Mouse (Mus musculus): ENCODE data around the gene Notch4. TPM values are rescaled to one million over a fixed set of nuclear protein-coding genes. Genes with fewer than 3 reads are reported as not detected.
"Not testable (repeated sequence)": the region's sequence is repeated elsewhere in the genome, so short reads cannot be mapped to it uniquely, and the experiment has no call there.

Notch4 gene
- total RNA-seq (2021) = 10 to 100 TPM in 1 of 2 experiments, 1 to 10 TPM in 1; 9.5 to 11.2 TPM

DNA sequence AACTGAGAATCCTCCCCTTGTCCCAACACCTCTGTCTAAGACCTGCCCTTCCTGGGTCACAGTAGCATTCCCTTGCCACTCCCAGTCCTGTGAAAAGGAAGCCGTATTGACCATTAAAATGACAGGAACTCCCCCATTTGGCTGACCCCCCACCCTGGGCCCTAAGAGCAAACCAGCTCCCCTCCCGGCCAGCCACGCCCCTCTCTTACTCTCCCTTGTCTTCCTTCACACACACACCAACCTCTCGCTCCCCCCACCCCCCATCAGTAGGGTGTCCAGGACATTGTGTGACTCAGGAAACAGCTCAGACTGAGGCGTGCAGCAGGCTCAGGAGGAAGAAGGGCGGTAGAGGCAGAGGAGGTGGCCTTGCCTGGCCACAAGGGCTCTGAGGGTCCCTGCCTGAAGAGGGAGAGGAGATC is at the start of gene Notch4:
Notch4 (plus strand) TSS at position 266 of the 419 bp plus-strand sequence.
- DNase-seq (ENCODE audit: extremely low spot score in 1 of 2, low spot score in 1 of 2) = no peak

GRCm38 (mm10) chr17:34516514-34516913 is 47.6 kb upstream of the Notch4 start:
- no peak for DNase-seq (ENCODE audit: extremely low spot score in 1 of 2, low spot score in 1 of 2)

- DNase-seq (ENCODE audit: extremely low spot score in 1 of 2, low spot score in 1 of 2) = no peak
Measured at GRCm38 (mm10) chr17:34517252-34517651, 46.8 kb upstream of the Notch4 start, which contains the start of gene Btnl6. Gene Btnl6 (minus strand): TSS chr17:34517352.

- no peak for DNase-seq (ENCODE audit: extremely low spot score in 1 of 2, low spot score in 1 of 2)
Measured at GRCm38 (mm10) chr17:34517795-34518194, 46.3 kb upstream of the Notch4 start.

DNA sequence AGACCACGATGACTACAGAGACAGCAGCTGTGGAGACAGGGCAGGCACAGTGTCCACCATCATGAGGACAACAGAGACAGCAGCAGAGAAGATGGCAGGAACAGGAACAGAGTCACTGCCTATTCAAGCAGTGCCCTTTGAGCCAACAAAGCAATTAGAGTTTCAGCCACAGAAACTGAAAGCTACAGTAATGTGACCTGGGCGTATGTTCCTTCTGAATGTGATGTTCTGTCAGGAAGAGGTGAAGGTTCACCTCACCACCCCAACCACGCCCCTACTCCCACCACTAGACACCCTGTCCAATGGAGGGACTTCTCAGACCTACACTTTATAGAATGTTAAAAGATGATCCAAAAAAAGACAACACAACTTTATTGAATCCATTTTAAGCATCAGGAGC is 45.5 kb upstream of the Notch4 start:
- DNase-seq (ENCODE audit: extremely low spot score in 1 of 2, low spot score in 1 of 2) = not testable (repeated sequence)

GRCm38 (mm10) chr17:34519001-34519400 is 45.1 kb upstream of the Notch4 start:
- no peak for DNase-seq (ENCODE audit: extremely low spot score in 1 of 2, low spot score in 1 of 2)

DNA sequence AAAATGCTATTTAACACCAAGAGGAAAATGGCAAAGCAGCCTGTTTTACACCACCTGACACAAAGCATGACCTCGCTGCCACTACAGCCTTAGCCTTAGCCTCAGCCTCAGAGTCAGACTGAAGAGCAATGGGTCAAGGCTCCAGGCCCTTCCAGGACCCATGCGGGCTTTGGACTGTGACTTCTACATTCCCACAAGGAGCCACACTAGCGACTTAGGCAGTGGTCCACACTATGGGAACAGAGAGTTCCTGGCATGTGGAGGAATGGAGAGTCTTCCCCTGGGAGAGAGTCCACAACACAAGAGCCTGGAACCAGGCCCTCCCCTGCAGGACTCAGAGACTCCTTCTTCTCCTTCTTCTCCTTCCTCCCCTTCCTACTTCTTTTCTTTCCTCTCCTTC is 31.4 kb upstream of the Notch4 start:
- DNase-seq (ENCODE audit: extremely low spot score in 1 of 2, low spot score in 1 of 2) = no peak

DNA sequence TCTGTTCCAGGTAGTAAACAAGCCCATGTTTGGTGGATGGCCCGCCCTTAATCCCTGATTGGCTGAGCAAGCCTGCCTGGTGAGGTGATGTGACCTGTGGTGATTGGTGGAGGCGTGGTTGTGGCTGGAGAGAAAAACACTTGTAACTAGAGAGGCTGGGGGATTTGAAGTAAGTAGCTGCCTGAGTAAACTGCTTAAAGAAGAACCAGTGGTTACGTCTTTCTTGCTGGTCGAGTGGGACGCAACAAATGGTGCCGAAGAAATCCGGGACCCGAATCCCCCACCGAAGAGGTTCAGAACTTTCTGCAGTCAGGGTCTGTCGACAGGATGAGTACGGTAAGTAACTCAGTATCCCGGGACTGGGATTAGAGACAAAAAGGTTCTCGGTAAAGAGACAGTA is 20.5 kb upstream of the Notch4 start:
- DNase-seq (ENCODE audit: extremely low spot score in 1 of 2, low spot score in 1 of 2) = not testable (repeated sequence)

GRCm38 (mm10) chr17:34546797-34547196 is 17.3 kb upstream of the Notch4 start:
- DNase-seq (ENCODE audit: extremely low spot score in 1 of 2, low spot score in 1 of 2) = no peak

DNA sequence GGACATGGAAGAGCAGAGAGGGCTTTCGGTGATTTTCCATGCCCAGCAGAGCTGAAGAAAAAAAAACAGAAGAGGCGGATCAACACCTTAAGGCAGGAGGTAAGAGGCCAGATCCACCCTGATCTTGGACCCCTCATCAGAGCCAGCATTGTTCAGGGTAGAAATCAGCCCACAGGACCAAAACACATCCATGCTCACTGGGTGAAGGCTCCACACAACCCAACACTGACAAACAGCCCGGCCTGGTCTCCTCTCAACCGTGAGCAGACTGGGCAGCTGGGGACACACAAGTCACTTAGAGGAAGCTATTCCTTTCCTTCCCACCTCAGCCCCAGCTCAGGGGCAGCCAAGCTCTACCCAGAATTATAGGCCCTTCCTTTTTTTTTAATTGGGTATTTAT is 16.5 kb upstream of the Notch4 start:
- DNase-seq (ENCODE audit: extremely low spot score in 1 of 2, low spot score in 1 of 2) = no peak

- no peak for DNase-seq (ENCODE audit: extremely low spot score in 1 of 2, low spot score in 1 of 2)
Measured at GRCm38 (mm10) chr17:34549156-34549555, 14.9 kb upstream of the Notch4 start.

DNA sequence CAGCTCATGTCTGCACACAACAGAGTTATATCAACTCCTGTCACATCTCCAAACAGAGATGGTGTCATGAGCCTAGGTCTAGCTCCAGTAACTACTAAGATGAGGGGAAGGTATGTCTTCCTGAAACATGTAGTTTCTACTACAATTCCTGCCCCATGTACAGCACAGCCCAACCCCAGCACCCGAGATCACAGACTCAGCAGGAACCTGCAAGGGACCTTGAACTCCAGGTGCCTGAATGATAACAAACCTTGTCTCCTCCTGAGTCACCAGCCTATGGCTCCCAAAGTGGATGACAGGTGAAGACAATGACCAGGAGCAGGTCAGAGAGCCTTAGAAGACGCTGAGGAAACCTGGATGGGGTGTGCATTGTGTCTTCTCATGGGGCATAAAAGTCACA is 14.2 kb upstream of the Notch4 start:
- no peak for DNase-seq (ENCODE audit: extremely low spot score in 1 of 2, low spot score in 1 of 2)

DNA sequence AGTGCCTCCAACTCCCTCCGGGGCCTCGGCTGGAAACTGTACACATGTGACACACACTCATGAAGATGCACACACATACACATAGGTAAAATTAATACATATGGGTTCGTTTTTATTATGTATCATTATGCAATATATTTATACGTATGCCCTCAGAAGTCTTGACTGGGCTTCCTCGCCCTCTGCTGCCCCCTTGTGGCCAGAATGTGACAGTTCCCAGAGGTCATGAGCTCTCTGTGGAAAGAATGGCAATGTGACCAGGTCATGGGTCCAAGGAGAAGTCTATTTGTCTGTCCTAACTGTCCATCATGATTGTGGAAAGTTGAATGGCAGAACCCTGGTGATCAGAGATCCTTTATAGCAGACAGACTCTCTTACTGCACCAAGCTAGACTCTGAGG is 8.6 kb upstream of the Notch4 start:
- DNase-seq (ENCODE audit: extremely low spot score in 1 of 2, low spot score in 1 of 2) = peak; percentile 62 to 89

GRCm38 (mm10) chr17:34556406-34556805 is 7.7 kb upstream of the Notch4 start:
- no peak for DNase-seq (ENCODE audit: extremely low spot score in 1 of 2, low spot score in 1 of 2)

GRCm38 (mm10) chr17:34557411-34557810 is 6.7 kb upstream of the Notch4 start:
- no peak for DNase-seq (ENCODE audit: extremely low spot score in 1 of 2, low spot score in 1 of 2)

- no peak for DNase-seq (ENCODE audit: extremely low spot score in 1 of 2, low spot score in 1 of 2)
Measured at GRCm38 (mm10) chr17:34559116-34559515, 5.0 kb upstream of the Notch4 start.

DNA sequence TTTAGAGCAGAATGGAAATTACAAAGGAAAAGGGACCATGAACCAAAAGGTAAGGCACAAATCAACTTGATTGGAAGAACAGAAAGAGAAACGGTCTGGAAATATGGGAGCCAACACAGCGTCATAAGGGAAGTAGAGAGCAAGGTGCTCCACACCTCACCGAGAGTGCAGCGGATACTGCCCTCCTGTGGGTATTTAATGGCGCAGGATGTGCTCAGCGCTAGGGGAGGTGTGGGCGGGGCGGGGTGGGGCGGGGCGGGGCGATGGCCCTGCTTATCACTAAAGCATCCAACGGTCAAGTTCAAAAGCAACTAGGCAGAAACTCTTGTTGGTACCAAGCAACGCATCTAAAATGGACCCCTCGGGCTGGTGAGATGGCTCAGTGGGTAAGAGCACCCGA is 4.2 kb upstream of the Notch4 start:
- DNase-seq (ENCODE audit: extremely low spot score in 1 of 2, low spot score in 1 of 2) = no peak

- DNase-seq (ENCODE audit: extremely low spot score in 1 of 2, low spot score in 1 of 2) = no peak
Measured at GRCm38 (mm10) chr17:34560438-34560837, 3.6 kb upstream of the Notch4 start.

- DNase-seq (ENCODE audit: extremely low spot score in 1 of 2, low spot score in 1 of 2) = no peak
Measured at GRCm38 (mm10) chr17:34561200-34561599, 2.9 kb upstream of the Notch4 start.

DNA sequence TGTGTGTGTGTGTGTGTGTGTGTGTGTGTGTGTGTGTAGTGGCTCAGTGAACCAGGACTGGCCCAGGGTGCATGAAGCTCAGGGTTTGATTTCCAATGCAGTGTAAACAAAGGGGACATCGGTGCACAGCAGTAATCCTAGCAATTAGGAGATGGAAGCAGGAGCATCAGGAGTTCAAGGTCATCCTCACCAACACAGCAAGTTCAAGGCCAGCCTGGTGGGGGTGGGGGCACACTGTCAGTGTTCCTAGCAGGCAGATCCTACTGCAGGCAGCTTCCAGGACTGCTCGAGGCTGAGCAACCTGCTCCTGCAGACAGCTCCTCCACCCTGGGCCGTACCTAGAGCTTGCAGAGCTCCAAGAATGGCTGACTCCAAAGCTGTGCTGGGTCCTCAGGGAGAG is 1.5 kb upstream of the Notch4 start:
- DNase-seq (ENCODE audit: extremely low spot score in 1 of 2, low spot score in 1 of 2) = no peak

DNA sequence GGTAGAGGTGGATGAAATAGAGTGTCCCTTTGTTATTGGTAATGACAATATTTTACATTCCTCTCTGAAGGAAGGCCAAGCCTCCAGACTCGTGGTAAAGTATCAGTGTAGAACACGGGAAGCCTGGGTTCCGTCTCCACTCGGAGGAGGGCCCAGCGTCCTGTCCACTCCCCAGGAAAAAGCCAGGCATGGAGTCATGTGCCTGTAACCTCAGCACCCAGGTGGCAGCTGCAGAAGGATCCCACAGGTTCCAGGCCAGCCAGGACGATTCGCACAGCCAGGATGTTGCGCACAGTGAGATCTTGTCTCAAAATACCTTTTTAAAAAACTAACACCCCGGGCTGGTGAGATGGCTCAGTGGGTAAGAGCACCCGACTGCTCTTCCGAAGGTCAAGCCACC is 714 bp upstream of the Notch4 start:
- DNase-seq (ENCODE audit: extremely low spot score in 1 of 2, low spot score in 1 of 2) = no peak

GRCm38 (mm10) chr17:34564796-34565195 is 728 bp downstream of the Notch4 start:
- DNase-seq (ENCODE audit: extremely low spot score in 1 of 2, low spot score in 1 of 2) = no peak

- no peak for DNase-seq (ENCODE audit: extremely low spot score in 1 of 2, low spot score in 1 of 2)
Measured at GRCm38 (mm10) chr17:34567311-34567710, 3.2 kb downstream of the Notch4 start.

All from layer of hippocampus, postnatal 25 days (tissue).